Comparison of ENCODE assay signal across 29 mouse cellular contexts in genomic region chr9:86328270-86328669, GRCm38 (mm10).
DNase-seq lines count a peak whose midpoint lies in the region; ATAC-seq and TF ChIP-seq lines count a peak whose summit lies in the region.
"Had no signal": no experiment of that assay in that cellular context is flagged by ENCODE, and none has a peak within 500 bp of the region (broad histone marks: within the 10 kb centered on the region; RNA-seq: fewer than 3 reads in every experiment).

No protein-coding gene starts in this region.

- peak; percentile 26 for DNase-seq in embryonic facial prominence, embryonic 14.5 days (ENCODE audit: low spot score)
- no peak for DNase-seq in embryonic facial prominence, embryonic 10.5 days (ENCODE audit: low spot score)
- no peak for DNase-seq in heart, adult 18-20 months
- no peak for DNase-seq in kidney, postnatal 14 days
- peak; percentile 78 for DNase-seq in midbrain, embryonic 11.5 days (ENCODE audit: low spot score, missing footprints)
- DNase-seq in midbrain, postnatal 0 days (ENCODE audit: low spot score), result no peak
- DNase-seq: adrenal gland, adult 2 months; adrenal gland, postnatal 36 days; cerebellum, adult 8-10 months; cerebellum, postnatal 25 days; forebrain, postnatal 0 days; gastrocnemius, postnatal 14 days; heart, postnatal 14 days; kidney, adult 9 months; kidney, postnatal 25 days; lung, postnatal 14 days; right cerebral cortex, postnatal 25 days; thymus, adult 18-20 months; thymus, postnatal 25 days had no signal

- H3K4me2 ChIP-seq in embryonic facial prominence, embryonic 14.5 days (ENCODE audit: low read depth, low read length), result no peak overlapping the region
- H3K4me2 ChIP-seq in heart, embryonic 15.5 days, result no peak overlapping the region
- no peak overlapping the region for H3K4me2 ChIP-seq in kidney, embryonic 15.5 days
- no peak overlapping the region for H3K4me2 ChIP-seq in midbrain, embryonic 11.5 days
- H3K4me2 ChIP-seq in midbrain, postnatal 0 days (ENCODE audit: low read depth, low read length, poor library complexity, severe bottlenecking), result no peak overlapping the region
- H3K4me2 ChIP-seq: hindbrain, embryonic 13.5 days; limb, embryonic 12.5 days; liver, embryonic 11.5 days; midbrain, embryonic 12.5 days had no signal

- no peaks in the 10 kb centered on the region for H3K27me3 ChIP-seq in embryonic facial prominence, embryonic 14.5 days (replicated peaks; ENCODE audit: control insufficient read depth, insufficient read depth, low read length)
- H3K27me3 ChIP-seq in embryonic facial prominence, embryonic 10.5 days (replicated peaks; ENCODE audit: low read depth, poor library complexity, severe bottlenecking), result no peaks in the 10 kb centered on the region
- no peaks in the 10 kb centered on the region for H3K27me3 ChIP-seq in heart, embryonic 15.5 days
- no peaks in the 10 kb centered on the region for H3K27me3 ChIP-seq in kidney, embryonic 15.5 days
- no peaks in the 10 kb centered on the region for H3K27me3 ChIP-seq in midbrain, embryonic 11.5 days (ENCODE audit: control insufficient read depth, insufficient read depth, low read length)
- no peaks in the 10 kb centered on the region for H3K27me3 ChIP-seq in midbrain, postnatal 0 days (ENCODE audit: insufficient read depth, low read length)
- H3K27me3 ChIP-seq: CH12.LX; hindbrain, embryonic 13.5 days; limb, embryonic 12.5 days; midbrain, embryonic 12.5 days had no signal

- H3K4me3 ChIP-seq in embryonic facial prominence, embryonic 14.5 days (ENCODE audit: low read depth, low read length), result no peak overlapping the region
- H3K4me3 ChIP-seq in embryonic facial prominence, embryonic 10.5 days, result no peak overlapping the region
- H3K4me3 ChIP-seq in heart, embryonic 15.5 days, result no peak overlapping the region
- H3K4me3 ChIP-seq in kidney, embryonic 15.5 days (replicated peaks), result no peak overlapping the region
- no peak overlapping the region for H3K4me3 ChIP-seq in midbrain, embryonic 11.5 days (ENCODE audit: low read depth, low read length)
- no peak overlapping the region for H3K4me3 ChIP-seq in midbrain, postnatal 0 days (ENCODE audit: low read depth, low read length)
- H3K4me3 ChIP-seq: hindbrain, embryonic 13.5 days; limb, embryonic 12.5 days; midbrain, embryonic 12.5 days had no signal

- peak overlapping the region; percentile 28; the same call in 1 of the 2 replicates for H3K27ac ChIP-seq in embryonic facial prominence, embryonic 14.5 days (replicated peaks; ENCODE audit: low read depth, low read length)
- no peak overlapping the region for H3K27ac ChIP-seq in embryonic facial prominence, embryonic 10.5 days (replicated peaks)
- H3K27ac ChIP-seq in heart, embryonic 15.5 days, result no peak overlapping the region
- H3K27ac ChIP-seq in kidney, embryonic 15.5 days, result 0 out of 2 replicates have a peak overlapping the region, but pooled peaks have one; percentile 10
- H3K27ac ChIP-seq in midbrain, embryonic 11.5 days (ENCODE audit: low read depth, low read length), result no peak overlapping the region
- H3K27ac ChIP-seq in midbrain, postnatal 0 days (ENCODE audit: low read depth, low read length), result no peak overlapping the region
- H3K27ac ChIP-seq: hindbrain, embryonic 13.5 days; limb, embryonic 12.5 days; midbrain, embryonic 12.5 days; stomach, postnatal 0 days had no signal

- H3K36me3 ChIP-seq in embryonic facial prominence, embryonic 14.5 days (ENCODE audit: control insufficient read depth, insufficient read depth, low read length), result no peaks in the 10 kb centered on the region
- H3K36me3 ChIP-seq in embryonic facial prominence, embryonic 10.5 days (replicated peaks), result no peaks in the 10 kb centered on the region
- no peaks in the 10 kb centered on the region for H3K36me3 ChIP-seq in heart, embryonic 15.5 days
- H3K36me3 ChIP-seq in kidney, embryonic 15.5 days, result no peaks in the 10 kb centered on the region
- no peaks in the 10 kb centered on the region for H3K36me3 ChIP-seq in midbrain, embryonic 11.5 days (ENCODE audit: control insufficient read depth, insufficient read depth, low read length)
- H3K36me3 ChIP-seq in midbrain, postnatal 0 days (ENCODE audit: insufficient read depth, low read length), result no peaks in the 10 kb centered on the region
- H3K36me3 ChIP-seq: hindbrain, embryonic 13.5 days; limb, embryonic 12.5 days; midbrain, embryonic 12.5 days had no signal

- no peaks in the 10 kb centered on the region for H3K9me3 ChIP-seq in embryonic facial prominence, embryonic 14.5 days (ENCODE audit: control insufficient read depth, low read length)
- no peaks in the 10 kb centered on the region for H3K9me3 ChIP-seq in embryonic facial prominence, embryonic 10.5 days
- H3K9me3 ChIP-seq in heart, embryonic 15.5 days (replicated peaks), result no peaks in the 10 kb centered on the region
- H3K9me3 ChIP-seq in kidney, embryonic 15.5 days (replicated peaks), result no peaks in the 10 kb centered on the region
- H3K9me3 ChIP-seq in midbrain, embryonic 11.5 days (ENCODE audit: control insufficient read depth, low read length), result no peaks in the 10 kb centered on the region
- no peaks in the 10 kb centered on the region for H3K9me3 ChIP-seq in midbrain, postnatal 0 days (ENCODE audit: low read length)
- H3K9me3 ChIP-seq: hindbrain, embryonic 13.5 days; limb, embryonic 12.5 days; midbrain, embryonic 12.5 days had no signal

- TF ChIP-seq CTCF in midbrain, postnatal 0 days (IDR thresholded peaks at IDR 0.05), result no peak

- 54% methylated on average over 4 of the region's 4 CpGs for WGBS in embryonic facial prominence, embryonic 14.5 days
- whole genome bisulfite sequencing in embryonic facial prominence, embryonic 10.5 days, result 85% methylated on average over 4 of the region's 4 CpGs
- WGBS in heart, embryonic 15.5 days, result 44% methylated on average over 4 of the region's 4 CpGs
- 67% methylated on average over 4 of the region's 4 CpGs for WGBS in kidney, embryonic 15.5 days
- 77% methylated on average over 4 of the region's 4 CpGs for WGBS in midbrain, embryonic 11.5 days
- 80% methylated on average over 4 of the region's 4 CpGs for WGBS in midbrain, postnatal 0 days

- no peak for ATAC-seq in embryonic facial prominence, embryonic 14.5 days (ENCODE audit: low read depth)
- ATAC-seq in heart, embryonic 15.5 days (replicated peaks; ENCODE audit: insufficient number of reproducible peaks, insufficient read depth, low FRiP score, low read depth), result peak; percentile 53; the same call in 1 of the 2 replicates
- no peak for ATAC-seq in kidney, embryonic 15.5 days (replicated peaks; ENCODE audit: low FRiP score)
- ATAC-seq in midbrain, embryonic 11.5 days (ENCODE audit: low FRiP score), result no peak
- no peak for ATAC-seq in midbrain, postnatal 0 days (ENCODE audit: low FRiP score)
- ATAC-seq: activated CD4-positive, CD25-positive, alpha-beta regulatory T cell, adult 4 months; forebrain, postnatal 0 days; intestine, postnatal 0 days had no signal

- no peak overlapping the region for H3K9ac ChIP-seq in embryonic facial prominence, embryonic 14.5 days (ENCODE audit: low read depth, low read length)
- no peak overlapping the region for H3K9ac ChIP-seq in heart, embryonic 15.5 days
- no peak overlapping the region for H3K9ac ChIP-seq in kidney, embryonic 15.5 days
- H3K9ac ChIP-seq in midbrain, embryonic 11.5 days (ENCODE audit: low read length), result no peak overlapping the region
- no peak overlapping the region for H3K9ac ChIP-seq in midbrain, postnatal 0 days (replicated peaks; ENCODE audit: low read length, poor library complexity, severe bottlenecking)
- H3K9ac ChIP-seq: forebrain, postnatal 0 days; hindbrain, embryonic 13.5 days; limb, embryonic 12.5 days; midbrain, embryonic 12.5 days had no signal

- H3K4me1 ChIP-seq in embryonic facial prominence, embryonic 14.5 days (ENCODE audit: control insufficient read depth, insufficient read depth, low read length), result peaks cover 10% of the 10 kb centered on the region
- peaks cover 15% of the 10 kb centered on the region for H3K4me1 ChIP-seq in embryonic facial prominence, embryonic 10.5 days
- H3K4me1 ChIP-seq in heart, embryonic 15.5 days (replicated peaks), result peaks cover 10% of the 10 kb centered on the region; the same call in 1 of the 2 replicates
- H3K4me1 ChIP-seq in kidney, embryonic 15.5 days, result peaks cover 13% of the 10 kb centered on the region; the same call in 1 of the 2 replicates
- no peaks in the 10 kb centered on the region for H3K4me1 ChIP-seq in midbrain, embryonic 11.5 days (ENCODE audit: control insufficient read depth, insufficient read depth, low read length)
- no peaks in the 10 kb centered on the region for H3K4me1 ChIP-seq in midbrain, postnatal 0 days (ENCODE audit: insufficient read depth, low read length)
- H3K4me1 ChIP-seq: hindbrain, embryonic 13.5 days had no signal

Comparison
In these comparisons a context has a peak if more than half of its experiments do, and no peak if none do; other contexts are left out.
1. DNase-seq: peak in embryonic facial prominence, embryonic 14.5 days (single experiment) and midbrain, embryonic 11.5 days (single experiment); none in embryonic facial prominence, embryonic 10.5 days (single experiment), heart, adult 18-20 months (0 of 2), kidney, postnatal 14 days (single experiment) and midbrain, postnatal 0 days (single experiment).
2. H3K27ac ChIP-seq: peak in embryonic facial prominence, embryonic 14.5 days (single experiment) and kidney, embryonic 15.5 days (single experiment); none in embryonic facial prominence, embryonic 10.5 days (single experiment), heart, embryonic 15.5 days (single experiment), midbrain, embryonic 11.5 days (single experiment) and midbrain, postnatal 0 days (single experiment).